In the genomic region with DNA sequence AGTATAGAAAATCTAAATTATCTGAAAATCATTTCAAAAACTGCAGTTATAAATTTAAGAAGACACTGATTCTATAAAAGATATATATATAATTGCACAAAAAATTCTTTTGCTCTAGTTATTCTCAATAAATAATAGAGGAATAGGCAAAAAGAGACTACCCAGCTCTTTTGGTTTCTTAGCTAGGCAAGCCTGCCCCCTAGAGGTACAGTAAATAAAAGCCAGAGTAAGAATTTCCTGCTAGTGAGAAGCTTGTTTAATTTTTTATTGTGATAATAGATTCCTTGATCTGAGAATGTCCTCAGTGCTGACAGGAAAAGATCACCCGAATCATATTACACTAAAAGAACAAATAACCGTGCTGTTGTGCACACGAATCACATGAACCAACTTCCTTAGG, we compare ENCODE assay signal across 9 mouse cellular contexts. TPM values are rescaled to one million over a fixed set of nuclear protein-coding genes. Genes with fewer than 3 reads are reported as not detected.
A peak's percentile ranks its signal among the peaks of the same experiment; 100 is the strongest.
DNase-seq lines count a peak whose midpoint lies in the region; ATAC-seq and TF ChIP-seq lines count a peak whose summit lies in the region.
"Had no signal": no experiment of that assay in that cellular context is flagged by ENCODE, and none has a peak within 500 bp of the region (broad histone marks: within the 10 kb centered on the region; RNA-seq: fewer than 3 reads in every experiment).

No protein-coding gene starts in this region.

- no peaks in the 10 kb centered on the region for H3K9me3 ChIP-seq in intestine, postnatal 0 days (ENCODE audit: control insufficient read depth)
- no peaks in the 10 kb centered on the region for H3K9me3 ChIP-seq in intestine, embryonic 15.5 days

- H3K36me3 ChIP-seq in intestine, postnatal 0 days (ENCODE audit: control insufficient read depth, insufficient read depth): no peaks in the 10 kb centered on the region
- no peaks in the 10 kb centered on the region for H3K36me3 ChIP-seq in intestine, embryonic 15.5 days
- H3K36me3 ChIP-seq in splenic B cell, adult 2 months (ENCODE audit: control insufficient read depth, insufficient read depth, low read length, poor library complexity, severe bottlenecking): no peaks in the 10 kb centered on the region

- no peak overlapping the region for H3K4me2 ChIP-seq in intestine, postnatal 0 days (replicated peaks; ENCODE audit: low read depth)
- no peak overlapping the region for H3K4me2 ChIP-seq in intestine, embryonic 15.5 days (replicated peaks)

- ATAC-seq in intestine, postnatal 0 days: no peak
- ATAC-seq in intestine, embryonic 15.5 days: no peak

- H3K4me1 ChIP-seq in intestine, postnatal 0 days (replicated peaks; ENCODE audit: control insufficient read depth, insufficient read depth, low read length): no peaks in the 10 kb centered on the region
- no peaks in the 10 kb centered on the region for H3K4me1 ChIP-seq in intestine, embryonic 15.5 days (replicated peaks)

- no peaks in the 10 kb centered on the region; the same call in 1 of the 2 replicates for H3K27me3 ChIP-seq in intestine, postnatal 0 days (replicated peaks; ENCODE audit: control insufficient read depth, insufficient read depth, low read length)
- H3K27me3 ChIP-seq in intestine, embryonic 15.5 days (replicated peaks): 0 out of 2 replicates have a peak, but pooled peaks cover 2% of the 10 kb centered on the region
- no peaks in the 10 kb centered on the region for H3K27me3 ChIP-seq in splenic B cell, adult 2 months (ENCODE audit: control insufficient read depth, insufficient read depth, low read length, poor library complexity, severe bottlenecking)

- H3K9ac ChIP-seq in intestine, postnatal 0 days (ENCODE audit: low read depth, low read length): no peak overlapping the region
- no peak overlapping the region for H3K9ac ChIP-seq in intestine, embryonic 15.5 days

- DNase-seq in right cerebral cortex, adult 2 months (ENCODE audit: low spot score in 2 of 2): peak; percentile 20 to 43
- DNase-seq in right cerebral cortex, postnatal 14 days: no peak
- DNase-seq in c-Kit-positive CD71-negative TER-119-negative erythroid progenitor cells, embryonic 14.5 days (ENCODE audit: low read depth): peak; percentile 18
- DNase-seq in splenic B cell, adult 2 months (ENCODE audit: low read depth, low spot score): peak; percentile 36
- no peak for DNase-seq in adrenal gland, postnatal 10 days
- no peak for DNase-seq in testis, postnatal 14 days (ENCODE audit: low spot score)
- DNase-seq: gastrocnemius, postnatal 25 days had no signal

- H3K27ac ChIP-seq in intestine, postnatal 0 days (ENCODE audit: low read depth, low read length): no peak overlapping the region
- H3K27ac ChIP-seq in intestine, embryonic 15.5 days: no peak overlapping the region

- 22% methylated on average over 3 of the region's 3 CpGs for WGBS in intestine, postnatal 0 days
- 28% methylated on average over 3 of the region's 3 CpGs for WGBS in intestine, embryonic 15.5 days

- TF ChIP-seq CTCF in intestine, postnatal 0 days (IDR thresholded peaks at IDR 0.05; ENCODE audit: low read depth): peak; percentile 58

- H3K4me3 ChIP-seq in intestine, postnatal 0 days (ENCODE audit: low read depth, low read length): no peak overlapping the region
- no peak overlapping the region for H3K4me3 ChIP-seq in intestine, embryonic 15.5 days (replicated peaks)

RNA-seq across cellular contexts. Expression of a gene that starts 43.8 kb away (rescaled TPM):
- polyA plus RNA-seq in intestine, postnatal 0 days (2015; fragmentation: Nextera tagmentation; extraction: Ambion mirVana): 11.9 and 14.4 TPM in 2 replicates
- 28.0 and 29.2 TPM in 2 replicates for polyA plus RNA-seq in intestine, embryonic 15.5 days (2015; fragmentation: Nextera tagmentation; extraction: Ambion mirVana)
- total RNA-seq in adrenal gland, postnatal 10 days (2021): 10 to 100 TPM; 49.3 to 54.0 TPM

Comparison
In these comparisons a context has a peak if more than half of its experiments do, and no peak if none do; other contexts are left out.
1. DNase-seq: peak in right cerebral cortex, adult 2 months (2 of 2), c-Kit-positive CD71-negative TER-119-negative erythroid progenitor cells, embryonic 14.5 days (single experiment) and splenic B cell, adult 2 months (single experiment); none in right cerebral cortex, postnatal 14 days (single experiment), adrenal gland, postnatal 10 days (single experiment) and testis, postnatal 14 days (single experiment).